Mouse (Mus musculus) MN1 (cell line): ENCODE data around the gene Stambpl1.
"Not testable (repeated sequence)": the region's sequence is repeated elsewhere in the genome, so short reads cannot be mapped to it uniquely, and the experiment has no call there.

Source experiments
- DNase-seq: peaks from one replicate; pipeline ENCODE4 v3.0.0-alpha.2; 2016; ENCODE audit warnings: low spot score

Gene Stambpl1

DNA sequence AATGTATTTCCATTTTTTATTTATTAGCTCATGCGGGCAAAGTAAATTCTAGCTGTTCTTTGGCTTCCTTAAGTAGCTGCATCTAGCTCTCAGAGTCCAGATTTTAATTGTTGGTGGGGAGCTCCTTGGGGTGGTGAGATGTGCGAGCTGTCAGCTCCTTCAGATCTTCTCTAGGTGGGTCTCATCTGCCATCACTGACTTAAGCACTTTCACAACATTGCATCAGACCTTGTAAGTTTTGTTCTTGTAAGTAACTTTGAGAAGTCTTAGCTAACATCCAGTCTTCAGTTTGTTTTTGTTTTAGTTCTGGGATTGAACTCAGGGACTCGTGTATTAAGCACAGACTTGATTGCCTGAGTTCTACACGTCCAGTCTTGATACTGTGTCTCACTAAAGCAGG lies 6.9 kb downstream of the Stambpl1 start:
- no peak for DNase-seq

DNA sequence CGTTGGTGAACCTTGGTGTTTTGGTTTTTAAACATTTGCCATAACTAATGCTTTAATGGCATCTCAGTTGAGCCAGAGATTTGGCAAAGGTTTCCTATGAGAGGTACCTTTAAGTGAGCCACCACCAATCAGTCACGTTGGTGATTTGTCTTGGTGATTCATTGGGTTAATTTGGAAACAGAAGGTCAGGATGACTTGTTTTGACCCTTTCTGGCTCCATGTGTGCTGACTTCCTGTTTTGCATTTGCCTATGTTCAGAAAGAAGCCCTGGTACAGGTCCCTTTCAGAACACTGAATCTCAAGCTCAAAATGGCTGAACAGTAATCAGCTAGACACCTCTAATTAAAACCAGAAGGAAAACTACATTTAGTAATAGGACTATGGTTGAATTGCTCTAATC lies 7.5 kb downstream of the Stambpl1 start:
- DNase-seq = no peak

DNA sequence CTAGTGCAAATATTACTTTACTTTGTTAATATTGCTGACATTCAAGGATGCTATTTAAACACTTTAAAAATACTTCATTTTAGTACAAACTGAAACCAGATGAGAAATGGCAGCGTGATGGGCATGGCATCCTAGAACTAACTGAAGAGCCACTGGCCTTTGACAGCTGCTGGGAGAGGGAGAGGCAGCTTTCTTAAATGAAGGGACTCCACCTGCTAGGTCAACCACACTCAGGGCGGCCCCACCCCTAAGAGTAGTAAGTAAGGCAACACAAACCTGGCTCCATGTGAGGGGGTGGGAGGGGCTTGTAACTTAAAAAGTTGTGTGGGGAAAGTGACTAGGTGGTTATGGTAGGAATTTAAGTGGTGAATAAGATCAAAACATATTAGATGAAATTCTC lies 10.6 kb downstream of the Stambpl1 start:
- DNase-seq = no peak

DNA sequence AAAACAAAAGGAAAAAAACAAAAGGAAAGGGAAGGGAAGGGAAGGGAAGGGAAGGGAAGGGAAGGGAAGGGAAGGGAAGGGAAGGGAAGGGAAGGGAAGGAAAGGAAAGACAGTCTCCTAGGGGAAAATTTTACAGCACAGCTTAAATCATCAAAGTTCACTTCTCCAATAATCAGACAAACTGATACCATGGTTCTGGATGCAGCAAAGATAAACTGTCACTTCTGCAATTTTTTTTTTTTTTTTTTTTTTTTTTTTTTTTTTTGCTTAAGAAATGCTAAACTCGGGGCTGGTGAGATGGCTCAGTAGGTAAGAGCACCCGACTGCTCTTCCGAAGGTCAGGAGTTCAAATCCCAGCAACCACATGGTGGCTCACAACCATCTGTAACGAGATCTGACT lies 14.1 kb downstream of the Stambpl1 start:
- DNase-seq = not testable (repeated sequence)

DNA sequence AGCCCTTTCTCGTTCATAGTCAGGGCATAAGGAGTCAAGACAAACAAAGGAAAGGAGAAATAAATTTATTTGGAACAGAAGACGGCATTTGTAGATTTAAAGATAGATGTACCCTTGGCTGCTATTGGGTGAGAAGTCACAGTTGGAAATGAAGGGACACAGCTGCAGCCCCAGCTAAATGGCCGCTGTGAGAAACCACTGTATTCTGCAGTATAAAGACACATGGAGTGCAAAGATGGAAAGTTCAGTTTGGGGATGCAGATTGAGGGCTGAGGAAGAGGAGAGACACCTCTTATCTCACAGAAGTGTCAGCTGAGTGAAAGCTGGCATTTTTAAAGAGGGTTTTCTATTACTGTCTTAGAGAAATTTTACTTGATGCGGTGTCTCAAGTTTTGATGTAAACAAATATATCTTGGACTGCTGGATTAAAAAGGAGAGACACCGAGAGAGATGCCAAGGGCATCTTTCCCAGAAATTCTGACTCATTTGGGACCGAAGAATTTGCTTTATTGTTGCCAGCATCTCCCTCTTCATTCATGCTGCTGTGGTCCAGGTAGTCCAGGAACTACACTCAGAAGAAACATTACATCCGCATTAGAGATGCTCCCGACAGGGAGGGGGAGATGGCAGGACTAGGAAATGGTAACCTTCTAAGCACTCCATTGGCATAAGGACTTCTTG lies 14.9 kb downstream of the Stambpl1 start:
- no peak for DNase-seq

DNA sequence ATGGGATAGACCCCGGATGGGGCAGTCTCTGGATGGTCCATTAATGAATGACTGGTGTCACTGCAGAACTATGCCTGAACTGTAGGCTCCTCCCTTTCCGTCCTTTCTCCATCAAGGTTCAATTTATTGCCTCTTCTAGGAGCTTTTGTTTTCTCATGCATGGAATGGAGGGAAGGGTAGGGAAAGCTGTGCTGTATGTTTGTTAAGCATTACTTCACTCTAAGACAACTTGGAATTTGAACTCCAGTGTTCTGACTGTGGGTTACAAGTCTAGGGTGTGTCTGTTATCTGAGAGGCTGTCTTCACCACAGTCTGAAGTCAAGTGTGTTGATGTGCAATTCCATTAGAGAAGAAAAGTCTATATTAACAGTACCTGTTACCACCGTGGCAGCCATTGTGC lies 17.0 kb downstream of the Stambpl1 start:
- DNase-seq = no peak

DNA sequence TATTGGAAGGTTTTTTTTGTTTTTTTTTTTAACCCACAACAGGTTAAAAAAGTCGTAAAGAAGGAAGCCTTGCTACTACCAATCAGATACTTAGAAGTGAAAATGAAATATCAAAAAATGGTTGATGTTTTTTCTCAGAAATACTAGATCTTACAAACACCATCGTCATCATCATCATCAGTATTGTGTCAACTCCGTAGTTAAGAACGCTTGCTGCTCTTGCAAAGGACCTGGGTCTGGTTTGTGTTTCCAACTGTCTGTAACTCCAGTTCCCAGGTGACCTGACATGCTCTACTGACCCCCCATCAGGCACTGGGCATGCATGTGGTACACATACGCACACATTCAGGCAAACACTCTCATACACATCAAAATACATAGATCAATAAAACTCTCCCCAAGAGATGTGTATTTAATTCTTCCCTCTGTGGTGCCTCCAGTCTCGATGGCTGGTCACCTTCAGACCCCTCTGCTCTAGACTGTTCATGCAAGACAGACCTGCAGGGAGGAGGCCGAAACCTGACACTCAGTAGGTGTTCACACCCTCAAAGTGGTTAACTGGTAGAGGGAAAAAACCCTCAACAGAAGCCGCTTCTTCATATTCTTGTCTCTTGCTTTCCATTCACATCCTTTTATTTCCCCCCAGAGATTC lies 18.0 kb downstream of the Stambpl1 start:
- no peak for DNase-seq

DNA sequence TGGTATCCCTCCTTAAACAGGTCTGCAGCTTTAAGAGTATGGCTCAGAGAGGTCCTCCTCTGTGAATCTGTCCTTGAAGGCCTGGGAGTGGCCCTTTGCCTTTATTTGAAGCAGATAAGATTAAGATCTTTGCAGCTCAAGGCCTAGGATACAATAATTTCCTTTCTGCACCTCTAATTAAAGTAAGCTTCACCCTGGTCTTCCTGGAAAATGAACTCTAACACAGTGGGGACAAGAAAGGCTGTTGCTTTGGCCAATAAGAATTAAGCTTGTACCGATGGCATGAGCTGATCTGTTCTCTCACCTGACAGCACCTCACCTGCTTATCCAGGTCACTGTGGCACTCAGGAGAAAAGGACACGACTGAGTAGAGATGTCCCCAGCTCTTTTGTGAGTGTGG lies 18.8 kb downstream of the Stambpl1 start:
- DNase-seq = no peak

DNA sequence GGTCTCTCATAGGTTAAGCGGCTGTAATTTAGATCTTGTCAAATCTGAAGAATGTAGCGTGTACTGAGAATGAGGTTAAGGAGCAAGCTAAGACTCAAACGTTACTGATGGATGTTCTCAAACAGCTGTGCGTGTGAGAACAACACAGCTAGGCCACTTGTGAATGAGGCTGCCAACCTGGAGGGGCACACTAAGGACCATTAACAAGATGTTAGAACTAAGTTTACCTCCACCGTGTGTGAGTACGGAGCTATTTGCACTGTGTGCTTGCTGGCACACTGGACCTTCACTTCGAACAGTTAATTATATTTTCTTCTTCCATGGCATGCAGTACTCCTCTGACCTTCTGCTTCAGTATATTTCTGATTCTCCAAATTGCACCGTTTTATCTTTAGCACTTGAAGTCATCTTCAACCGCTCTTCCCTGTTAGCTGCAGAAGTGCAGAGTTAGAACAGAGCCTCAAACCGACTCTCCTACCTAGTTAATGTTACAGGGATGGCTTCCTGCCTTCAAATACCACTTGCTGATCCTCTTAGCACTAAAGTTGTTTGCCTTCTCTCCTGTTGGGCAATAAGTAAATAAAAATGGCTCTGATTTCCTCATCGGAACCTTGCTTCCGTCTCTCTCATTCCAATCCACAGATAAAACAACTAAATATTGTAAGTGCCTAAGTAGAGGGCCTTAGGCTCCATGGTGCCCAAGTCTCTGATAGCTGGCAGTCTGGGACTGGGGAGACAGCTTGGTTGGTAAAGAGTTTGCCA lies 20.6 kb downstream of the Stambpl1 start:
- no peak for DNase-seq

DNA sequence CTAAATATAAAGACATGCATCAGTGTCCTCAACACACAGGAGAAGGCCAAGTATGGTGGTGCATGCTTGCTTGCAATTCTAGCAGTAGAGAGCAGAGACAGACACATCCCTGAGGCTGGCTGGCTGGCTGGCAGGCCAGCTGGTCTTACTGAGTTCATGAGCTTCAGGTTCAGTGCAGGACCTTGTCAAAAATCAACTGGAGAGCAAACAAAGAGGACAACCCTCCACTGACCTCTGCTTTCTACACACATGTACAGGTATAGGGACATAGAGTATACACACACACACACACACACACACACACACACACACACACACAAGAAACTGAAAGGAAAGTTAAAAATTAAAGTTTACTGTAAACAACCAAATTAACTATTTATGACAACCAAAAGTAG lies 21.2 kb downstream of the Stambpl1 start:
- no peak for DNase-seq

DNA sequence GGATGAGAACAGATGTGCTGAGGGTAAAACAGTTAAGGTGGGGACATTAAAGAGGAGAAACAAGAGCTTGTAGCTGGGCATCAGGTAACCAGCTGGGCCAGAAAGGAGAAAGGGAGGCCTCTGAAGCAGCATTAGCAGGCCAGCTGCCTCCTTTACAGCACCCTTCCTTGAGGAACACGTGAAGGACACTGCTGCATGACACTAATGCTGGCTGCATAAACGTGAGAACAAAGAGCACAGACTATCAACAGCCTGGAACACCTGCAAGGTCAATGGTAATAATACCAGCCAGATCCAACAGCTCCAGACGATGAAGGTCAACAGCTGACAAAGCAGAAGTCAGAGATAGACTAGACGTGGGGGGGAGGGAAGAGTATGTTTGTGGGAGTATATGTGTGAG lies 22.1 kb downstream of the Stambpl1 start:
- no peak for DNase-seq

DNA sequence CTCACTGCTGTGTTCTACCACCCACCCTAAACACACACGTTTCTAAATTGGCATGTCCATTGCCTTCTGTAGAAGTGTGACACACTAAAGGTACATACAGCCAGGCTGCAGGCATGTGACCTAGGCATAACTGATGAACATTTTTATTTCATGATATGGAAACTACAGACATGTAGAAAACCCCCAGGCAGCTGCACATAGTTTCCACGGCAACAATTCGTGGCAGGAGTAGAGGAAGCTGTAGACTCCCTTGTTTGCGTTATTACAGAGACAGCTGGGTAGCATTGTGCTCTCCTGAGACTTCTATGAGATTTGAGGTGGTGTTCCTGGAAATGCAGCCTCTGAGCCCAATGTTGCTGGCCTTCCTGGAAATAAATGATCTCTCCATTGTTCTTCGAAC lies 24.9 kb downstream of the Stambpl1 start:
- no peak for DNase-seq

DNA sequence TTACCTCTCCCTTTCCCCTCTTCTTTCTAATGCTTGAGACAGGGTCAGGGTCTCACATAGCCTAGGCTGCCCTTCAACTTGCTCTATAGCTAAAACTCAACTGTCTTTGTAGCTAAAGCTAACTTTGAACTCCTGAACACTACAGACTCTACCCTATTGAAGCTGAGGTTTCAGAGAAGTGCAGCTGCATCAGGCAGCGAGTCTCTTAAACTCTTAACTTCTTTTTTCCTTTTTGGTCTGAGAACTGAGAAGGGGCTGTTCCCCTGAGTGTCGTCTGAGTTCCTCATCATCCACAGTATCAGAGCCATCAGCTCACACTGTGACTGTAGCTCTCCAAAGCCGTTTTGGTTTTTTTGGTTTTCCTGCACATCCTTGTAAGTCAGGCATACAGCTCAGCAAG lies 25.7 kb downstream of the Stambpl1 start:
- DNase-seq = no peak

DNA sequence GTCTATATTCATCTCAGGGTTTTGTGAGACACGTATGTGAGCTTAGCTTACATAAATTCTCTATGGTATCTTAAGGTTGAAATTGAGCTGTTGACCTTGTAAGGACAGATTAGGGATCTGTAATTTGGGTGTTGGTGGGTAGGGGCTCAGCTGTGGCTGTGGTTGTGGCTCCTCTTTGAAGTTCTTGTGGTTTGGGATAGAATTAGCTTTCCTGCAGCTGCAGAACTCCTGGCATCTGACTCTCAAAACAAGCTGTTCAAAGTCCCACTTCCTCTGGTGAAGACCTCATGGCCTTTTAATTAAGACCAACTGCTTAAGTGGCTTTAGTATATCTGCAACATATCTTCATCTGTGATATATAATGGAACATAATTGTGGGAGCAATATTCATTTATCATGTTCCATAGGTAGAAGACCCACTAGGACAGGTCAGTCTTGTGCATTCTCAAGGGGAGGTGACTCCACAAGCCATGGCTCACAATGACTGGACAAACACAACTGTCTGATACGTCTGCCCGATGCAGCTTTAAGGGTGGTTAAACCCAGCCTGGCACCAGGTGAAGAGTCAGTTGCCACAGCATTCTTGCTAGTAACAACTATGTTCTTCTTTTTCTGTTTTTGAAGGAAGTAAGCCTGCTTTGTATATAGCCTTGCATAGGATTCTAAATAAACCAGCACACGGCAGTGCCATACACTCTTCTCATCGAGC lies 27.4 kb downstream of the Stambpl1 start:
- no peak for DNase-seq

DNA sequence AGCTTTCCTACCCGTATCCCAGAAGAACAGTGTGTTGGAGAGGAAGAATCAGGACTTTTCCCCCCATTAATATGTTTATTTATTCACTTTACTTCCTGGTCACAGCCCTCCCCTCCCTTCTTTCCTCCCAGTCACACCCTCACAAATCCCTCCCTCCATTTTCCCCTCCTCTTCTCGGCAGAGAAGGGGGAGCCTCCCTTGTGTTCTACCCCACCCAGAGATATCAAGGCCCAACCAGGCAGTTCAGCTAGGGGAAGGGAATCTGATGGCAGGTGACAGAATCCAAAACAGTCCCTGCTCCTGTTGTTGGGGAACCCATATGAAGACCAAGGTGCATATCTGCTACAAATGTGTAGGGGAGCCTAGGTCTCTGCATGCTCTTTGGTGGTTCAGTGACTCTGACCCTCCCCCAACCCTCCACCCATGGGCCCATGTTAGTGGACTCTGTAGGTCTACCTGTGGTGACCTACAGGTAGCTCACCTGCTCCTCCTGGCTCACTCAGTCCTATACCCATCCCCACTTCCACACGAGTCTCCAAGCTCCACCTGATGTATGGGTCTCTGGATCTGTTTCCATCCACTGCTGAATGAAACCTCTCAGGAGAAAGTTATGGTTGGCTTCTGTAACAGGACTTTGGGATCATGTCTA lies 28.8 kb downstream of the Stambpl1 start:
- DNase-seq = no peak

DNA sequence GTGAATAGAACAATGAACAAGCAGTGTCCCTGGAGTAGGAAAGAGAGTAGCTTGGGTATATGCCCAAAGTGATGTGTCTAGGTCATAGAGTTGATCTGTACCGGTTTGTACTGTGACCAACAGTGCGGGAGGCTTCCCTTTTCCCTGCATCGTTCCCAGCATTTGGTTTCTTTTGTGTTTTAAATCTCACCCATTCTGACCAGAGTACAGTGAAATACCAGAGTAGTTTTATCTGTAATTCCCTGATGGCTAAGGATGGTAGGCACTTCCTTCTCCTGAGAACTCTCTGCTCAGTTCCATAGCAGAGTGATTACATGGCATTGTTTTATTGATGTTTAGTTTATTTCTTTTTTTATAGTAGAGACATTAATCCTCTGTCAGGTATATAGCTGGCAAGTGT lies 30.8 kb downstream of the Stambpl1 start:
- DNase-seq = no peak

DNA sequence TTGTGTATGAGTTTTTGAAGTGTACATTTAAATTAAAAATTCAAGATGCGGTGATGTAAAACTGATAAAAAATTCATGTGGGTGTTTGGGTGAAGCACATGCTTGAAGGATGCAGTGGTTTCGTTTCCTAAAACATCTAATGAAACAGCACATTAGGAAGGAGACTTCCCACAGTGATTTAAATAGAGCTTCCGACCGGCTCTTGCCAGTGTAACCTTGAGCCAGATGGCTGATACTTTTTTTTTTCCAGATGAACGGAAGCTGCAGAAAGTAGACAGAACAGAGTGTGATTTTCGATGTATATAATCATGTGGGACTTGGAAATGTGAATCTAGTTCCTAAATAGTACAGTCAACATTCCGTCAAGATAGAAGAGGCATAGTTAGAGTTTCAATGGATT lies 39.6 kb downstream of the Stambpl1 start:
- DNase-seq = no peak

DNA sequence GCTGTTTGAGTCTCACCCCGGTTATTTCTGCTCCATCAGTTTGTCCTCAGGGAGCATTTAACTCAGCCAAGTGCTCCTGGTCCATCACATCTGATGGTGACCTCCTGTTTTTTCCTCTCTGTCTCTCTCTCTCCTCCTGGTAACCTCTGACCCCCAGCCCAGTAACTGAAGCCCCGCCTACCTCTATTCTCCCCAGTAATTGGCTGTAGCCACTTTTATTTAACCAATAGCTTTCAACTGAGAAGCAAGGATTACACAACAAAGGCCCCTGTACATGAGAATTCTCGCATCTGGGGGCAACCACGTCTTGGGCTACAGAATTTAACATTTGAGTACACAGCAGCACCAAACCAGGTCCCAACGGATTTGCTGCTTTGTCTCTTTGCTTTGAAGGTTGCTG lies 40.3 kb downstream of the Stambpl1 start:
- no peak for DNase-seq

DNA sequence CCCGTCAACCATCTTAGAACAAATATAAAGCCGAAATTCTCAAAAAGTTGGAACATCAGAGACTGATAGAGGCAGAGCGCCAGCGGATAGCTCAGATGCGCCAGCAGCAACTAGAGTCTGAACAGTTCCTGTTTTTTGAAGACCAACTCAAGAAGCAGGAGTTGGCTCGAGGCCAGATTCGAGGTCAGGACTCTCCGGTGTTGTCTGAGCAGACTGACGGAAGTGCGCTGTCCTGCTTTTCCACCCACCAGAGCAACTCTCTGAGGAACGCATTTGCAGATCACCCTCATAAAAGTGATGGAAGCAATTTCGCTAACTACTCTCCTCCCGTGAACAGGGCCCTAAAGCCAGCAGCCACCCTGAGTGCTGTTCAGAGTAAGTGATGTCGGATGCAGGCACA lies 41.9 kb downstream of the Stambpl1 start:
- no peak for DNase-seq

DNA sequence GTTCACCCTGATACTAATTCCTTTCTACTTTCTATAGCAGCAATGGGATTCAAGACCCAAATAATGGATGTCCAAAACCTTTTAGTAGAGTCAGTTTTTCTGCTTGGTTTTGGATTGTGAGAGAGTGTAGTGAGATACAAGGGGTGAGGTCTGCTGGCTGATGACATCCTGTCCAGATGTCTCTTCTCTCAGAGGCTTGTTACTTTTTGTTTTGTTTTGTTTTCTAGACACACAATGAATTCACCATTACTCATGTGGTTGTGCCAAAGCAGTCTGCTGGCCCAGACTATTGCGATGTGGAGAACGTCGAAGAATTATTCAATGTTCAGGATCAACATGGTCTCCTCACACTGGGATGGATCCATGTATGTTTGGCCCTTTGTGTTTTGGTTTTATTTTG lies 44.0 kb downstream of the Stambpl1 start:
- DNase-seq = no peak

DNA sequence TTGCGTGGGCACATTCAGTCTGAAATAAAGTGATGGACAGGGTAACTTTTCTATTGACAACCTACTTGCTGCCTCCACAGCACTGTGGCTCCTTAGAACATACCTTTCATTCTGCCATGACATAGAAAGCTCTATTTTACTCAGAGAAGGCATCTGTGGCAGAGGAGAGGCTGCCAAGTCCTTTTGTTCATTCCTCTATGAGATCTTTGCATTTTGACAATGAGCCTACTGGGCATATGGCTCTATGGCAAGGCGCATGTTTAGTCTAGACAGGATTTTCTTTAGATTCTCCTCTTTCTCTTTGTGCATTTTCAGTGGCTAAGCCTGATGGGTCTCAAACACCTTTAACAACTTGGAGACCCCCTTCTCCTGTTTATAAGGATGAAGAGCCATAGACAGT lies 45.7 kb downstream of the Stambpl1 start:
- DNase-seq = no peak
